Mouse (Mus musculus) lung, postnatal 0 days (tissue): ENCODE data around the gene Slamf7.

Experiments
- CTCF ChIP-seq: IDR thresholded peaks from 2 replicates; pipeline ENCODE4 v1.5.1; 2016; ENCODE audit warnings: antibody characterized with exemption, mild to moderate bottlenecking
- EP300 ChIP-seq: IDR thresholded peaks from 2 replicates; pipeline ENCODE4 v1.6.1; 2016; ENCODE audit warnings: antibody characterized with exemption, mild to moderate bottlenecking, control low read depth

- TF ChIP-seq EP300 (no peak), CTCF (no peak)
Measured at GRCm38 (mm10) chr1:171630912-171631311, 21.9 kb downstream of the Slamf7 start.
